Mouse (Mus musculus) stomach, postnatal 0 days (tissue): ENCODE measurements at regions not wholly inside any gene's neighbourhood (a gene's known extent, or its start where the extent isn't known, plus 50 kb on each side); places are given as distances from the start of the nearest gene placed in this dataset.

ENCODE experiments used
- CTCF ChIP-seq: IDR thresholded peaks from 2 replicates; pipeline ENCODE4 v1.5.1; 2016; ENCODE audit warnings: antibody characterized with exemption, low read depth, mild to moderate bottlenecking, moderate library complexity
- EP300 ChIP-seq: optimal IDR thresholded peaks from 2 replicates; pipeline ENCODE3; 2016; ENCODE audit warnings: antibody characterized with exemption

DNA sequence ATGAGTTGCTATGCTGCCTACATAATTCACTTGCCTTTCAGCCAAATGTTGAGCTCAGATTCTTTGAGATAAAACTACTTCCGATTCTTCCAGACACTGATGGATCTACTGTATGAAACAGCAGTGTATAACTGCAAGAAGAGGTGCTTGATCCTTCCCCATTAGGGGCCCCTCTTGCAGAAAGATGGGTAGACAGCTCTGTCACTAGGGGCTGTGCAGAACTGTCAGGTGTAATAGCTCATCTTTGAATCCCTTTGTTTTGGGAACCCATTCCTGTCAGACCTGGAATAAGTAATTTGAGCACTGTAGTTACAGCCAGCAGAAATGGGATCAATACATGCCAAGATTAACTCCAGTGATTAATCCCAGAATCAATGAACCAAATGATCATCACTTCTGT lies 68.8 kb upstream of the Reg3g start:
- TF ChIP-seq CTCF (no peak), EP300 (no peak)
